ENCODE assay signal across 1 mouse cellular context in genomic region chr12:69213186-69213777, GRCm38 (mm10).
TF ChIP-seq lines count a peak whose summit lies in the region.

No protein-coding gene starts in this region.

TF ChIP-seq in CH12.LX, 34 proteins besides CTCF, POLR2A, EP300 and RAD21 (continued from another document):
- TF ChIP-seq BHLHE40 (IDR thresholded peaks at IDR 0.05; ENCODE audit: low read depth, low read length), result peak; percentile 84
- no peak for TF ChIP-seq SMC3 (IDR thresholded peaks at IDR 0.05; ENCODE audit: low read depth, low read length)
- no peak; the same call in 1 of the 2 replicates for TF ChIP-seq CHD1 (IDR thresholded peaks at IDR 0.05; ENCODE audit: low read depth, low read length)
- no peak; the same call in 1 of the 2 replicates for TF ChIP-seq JUN (IDR thresholded peaks at IDR 0.05; ENCODE audit: insufficient read depth, low read depth, low read length)
- TF ChIP-seq USF2 (conservative IDR thresholded peaks at IDR 0.05; ENCODE audit: low read depth, low read length), result no peak
- peak; percentile 69 for TF ChIP-seq MAX (IDR thresholded peaks at IDR 0.05; ENCODE audit: low read length)
- peak; percentile 82 for TF ChIP-seq ZNF384 (IDR thresholded peaks at IDR 0.05; ENCODE audit: low read depth, low read length)
- 0 out of 2 replicates have a peak, but pooled peaks have one; percentile 39 for TF ChIP-seq UBTF (IDR thresholded peaks at IDR 0.05; ENCODE audit: low read depth, low read length)
- TF ChIP-seq ELF1 (IDR thresholded peaks at IDR 0.05; ENCODE audit: low read depth, low read length), result peak; percentile 60
- TF ChIP-seq E2F4 (IDR thresholded peaks at IDR 0.05; ENCODE audit: insufficient replicate concordance, low read depth, low read length), result 0 out of 2 replicates have a peak, but pooled peaks have one; percentile 34
- TF ChIP-seq GABPA (IDR thresholded peaks at IDR 0.05; ENCODE audit: insufficient replicate concordance, low read depth, low read length), result no peak
